Mouse (Mus musculus) kidney, postnatal 4 days (tissue): Measurements from ENCODE around the gene Nup35.

Experiments
- DNase-seq, 2 experiments: peaks; one replicate each; pipeline ENCODE4 v3.0.0; 2021; ENCODE audit warnings: mixed read lengths in 2 of 2

The Nup35 gene

GRCm38 (mm10) chr2:80638364-80639241 lies 21.6 kb downstream of the Nup35 start:
- peak; percentile 95 for DNase-seq

GRCm38 (mm10) chr2:80639398-80639797 lies 22.4 kb downstream of the Nup35 start:
- DNase-seq, result peak in 1 of 2 experiments; percentile 10

- DNase-seq, result peak in 1 of 2 experiments; percentile 4
These were observed 22.8 kb downstream of the Nup35 start for GRCm38 (mm10) chr2:80639864-80640263.

GRCm38 (mm10) chr2:80661414-80661813 lies 44.4 kb downstream of the Nup35 start:
- no peak for DNase-seq

- DNase-seq, result no peak
These were observed 45.6 kb downstream of the Nup35 start for GRCm38 (mm10) chr2:80662682-80663081.

GRCm38 (mm10) chr2:80667396-80667964 lies 50.4 kb downstream of the Nup35 start:
- no peak for DNase-seq

GRCm38 (mm10) chr2:80669868-80670666 lies 53.0 kb downstream of the Nup35 start:
- DNase-seq, result peak; percentile 32 to 39

GRCm38 (mm10) chr2:80678803-80679202 lies 61.8 kb downstream of the Nup35 start:
- DNase-seq, result no peak

- DNase-seq, result no peak
These were observed 66.7 kb downstream of the Nup35 start for GRCm38 (mm10) chr2:80683727-80684239.

- no peak for DNase-seq
These were observed 67.5 kb downstream of the Nup35 start for GRCm38 (mm10) chr2:80684396-80685071.

GRCm38 (mm10) chr2:80688261-80688660 lies 71.2 kb downstream of the Nup35 start:
- no peak for DNase-seq

- no peak for DNase-seq
These were observed 90.4 kb downstream of the Nup35 start for GRCm38 (mm10) chr2:80707429-80707828.
